Mouse (Mus musculus): Measurements from ENCODE around the gene Rpusd4.

Gene Rpusd4

GRCm38 (mm10) chr9:35289992-35290391 is 22.3 kb downstream of the Rpusd4 start:
- DNase-seq: peak; percentile 78

- DNase-seq: no peak
Measured at GRCm38 (mm10) chr9:35290417-35290816, 22.8 kb downstream of the Rpusd4 start.

- DNase-seq: no peak
Measured at GRCm38 (mm10) chr9:35290916-35291315, 23.3 kb downstream of the Rpusd4 start.

DNA sequence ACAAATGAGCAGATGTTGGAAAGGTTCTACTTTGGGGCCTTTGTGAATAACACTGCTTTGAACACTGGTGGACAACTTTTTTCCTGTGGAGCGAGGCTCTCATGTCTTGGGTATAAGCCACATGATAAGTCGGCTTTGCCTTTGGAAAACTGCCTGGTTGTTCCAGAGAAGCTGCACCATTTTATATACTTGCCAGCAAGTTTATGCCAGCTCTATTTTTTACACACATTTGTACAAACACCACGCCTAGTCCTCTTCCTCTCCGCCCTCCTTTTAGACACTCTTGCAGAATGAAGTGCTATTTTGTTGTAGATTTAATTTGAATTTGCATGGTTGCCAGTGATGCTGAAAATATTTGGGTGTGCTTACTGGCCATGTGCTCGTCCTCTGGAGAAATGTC is 25.8 kb downstream of the Rpusd4 start:
- DNase-seq: no peak

DNA sequence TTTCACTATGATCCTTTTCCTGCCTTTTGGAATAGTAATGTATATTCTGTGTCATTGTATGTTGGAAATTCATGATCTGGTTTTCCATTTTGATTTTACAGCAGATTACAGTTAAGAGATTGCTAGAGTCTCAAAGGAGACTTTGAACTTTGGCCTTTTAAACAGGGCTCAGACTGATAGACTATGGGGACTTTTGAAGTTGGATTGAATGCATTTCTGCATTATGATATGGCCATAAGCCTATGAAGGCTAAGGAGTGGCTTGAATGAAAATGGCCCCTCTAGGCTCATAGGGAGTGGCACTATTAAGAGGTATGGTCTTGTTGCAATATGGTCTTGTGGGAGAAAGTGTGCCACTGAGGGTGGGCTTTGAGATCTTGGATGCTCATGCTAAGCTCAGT is 30.1 kb downstream of the Rpusd4 start:
- no peak for DNase-seq

DNA sequence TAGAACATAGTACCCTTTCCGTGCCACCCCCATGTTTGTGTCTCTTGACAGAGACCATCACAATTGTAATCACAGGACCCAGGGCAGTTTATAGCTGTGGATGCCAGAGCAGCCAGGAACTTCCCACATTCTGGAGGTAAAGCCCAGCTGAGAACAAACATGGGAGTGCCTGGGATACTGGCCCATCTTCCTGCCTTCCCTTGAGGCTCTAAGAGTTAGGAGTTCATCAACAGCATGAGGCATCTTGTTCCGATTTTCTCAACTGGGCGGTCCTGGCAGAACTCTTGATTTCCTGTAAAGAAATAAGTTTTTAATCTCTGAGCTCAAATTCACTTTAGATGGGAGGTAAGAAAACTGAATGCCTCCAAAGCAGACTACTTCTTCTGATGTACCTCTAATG is 34.5 kb downstream of the Rpusd4 start:
- no peak for DNase-seq

DNA sequence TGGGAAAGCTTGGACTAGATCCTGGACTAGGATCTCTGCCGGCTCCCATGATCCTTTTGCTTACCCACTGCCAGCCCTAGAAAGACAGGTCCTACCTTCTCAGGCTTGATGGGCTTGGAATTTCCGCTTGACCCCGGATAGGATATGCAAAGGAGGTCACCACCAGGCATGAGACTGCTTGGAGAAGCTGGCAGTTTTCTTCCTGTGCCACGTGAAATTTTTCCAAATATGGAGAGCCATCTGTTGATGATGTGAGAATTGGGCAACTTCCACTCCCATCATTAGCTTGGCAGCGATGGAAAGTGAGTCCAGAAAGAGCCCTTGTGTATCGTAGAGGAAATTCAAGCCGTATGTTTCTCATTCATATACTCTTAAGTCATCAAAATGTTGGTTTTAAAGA is 39.8 kb downstream of the Rpusd4 start:
- DNase-seq: no peak

DNA sequence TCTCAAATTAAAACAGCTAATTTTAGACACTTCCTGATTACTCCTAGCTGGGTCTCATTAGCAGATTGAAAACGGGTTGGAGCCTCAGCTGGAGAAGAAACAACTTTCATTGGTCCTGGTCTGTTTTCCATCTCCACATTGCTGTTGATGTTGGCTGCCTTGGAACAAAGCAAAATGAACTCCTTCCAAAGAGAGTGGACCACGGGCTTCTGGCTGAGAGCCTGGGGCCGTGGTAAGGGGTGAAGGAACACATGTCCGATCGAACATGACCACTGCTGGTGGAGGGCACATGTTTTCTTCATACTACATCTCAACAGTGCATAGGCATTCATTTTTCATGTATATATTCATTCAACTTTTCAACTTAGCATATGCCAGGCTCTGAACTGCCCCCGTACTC is 42.7 kb downstream of the Rpusd4 start:
- DNase-seq: no peak

GRCm38 (mm10) chr9:35312516-35312915 is 44.9 kb downstream of the Rpusd4 start:
- DNase-seq: no peak

- peak; percentile 78 for DNase-seq
Measured at GRCm38 (mm10) chr9:35313601-35314000, 45.9 kb downstream of the Rpusd4 start.

DNA sequence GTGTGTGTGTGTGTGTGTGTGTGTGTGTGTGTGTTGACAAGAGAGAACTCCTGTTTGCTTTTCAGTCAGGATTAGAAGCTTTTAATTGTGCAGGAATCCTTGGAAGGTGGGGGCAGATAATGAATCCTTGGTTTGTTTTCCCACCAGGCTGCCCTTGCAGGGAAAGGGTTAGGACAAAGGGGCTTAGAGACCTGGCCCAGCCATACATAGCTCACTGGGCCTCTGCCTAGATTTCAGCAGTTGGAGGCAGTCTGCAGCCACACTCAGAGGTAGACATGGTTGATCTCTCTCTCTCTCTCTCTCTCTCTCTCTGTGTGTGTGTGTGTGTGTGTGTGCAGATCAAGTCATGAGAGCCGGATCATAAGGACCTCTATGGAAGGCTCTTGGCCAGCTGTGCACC is 46.6 kb downstream of the Rpusd4 start:
- DNase-seq: no peak

DNA sequence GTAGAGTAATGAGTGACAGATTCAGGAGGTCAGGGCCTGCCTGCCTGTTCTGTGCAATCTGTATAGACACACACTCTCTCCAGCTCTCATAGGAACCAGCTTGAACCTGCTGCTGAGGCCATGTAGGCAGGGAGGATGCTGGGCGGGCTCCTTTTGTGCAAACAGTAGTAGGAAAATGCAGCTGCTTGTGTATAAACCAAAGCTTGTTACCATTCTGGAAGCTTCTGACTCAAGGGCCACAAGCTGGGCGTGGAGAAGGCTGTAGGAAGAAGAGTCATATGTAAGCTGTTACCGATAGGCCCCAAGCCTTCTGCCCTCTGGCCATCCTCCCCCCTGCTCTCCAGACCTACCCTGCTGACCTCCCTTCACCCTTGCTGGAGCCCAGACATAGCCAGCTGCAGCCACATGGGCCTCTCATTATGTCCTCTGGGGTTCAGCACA is 49.1 kb downstream of the Rpusd4 start:
- peak; percentile 75 for DNase-seq

- DNase-seq: peak; percentile 67
Measured at GRCm38 (mm10) chr9:35317233-35317980, 49.7 kb downstream of the Rpusd4 start.

- peak; percentile 95 for DNase-seq
Measured at GRCm38 (mm10) chr9:35318537-35319172, 51.0 kb downstream of the Rpusd4 start.

- DNase-seq: no peak
Measured at GRCm38 (mm10) chr9:35320288-35320687, 52.6 kb downstream of the Rpusd4 start.

DNA sequence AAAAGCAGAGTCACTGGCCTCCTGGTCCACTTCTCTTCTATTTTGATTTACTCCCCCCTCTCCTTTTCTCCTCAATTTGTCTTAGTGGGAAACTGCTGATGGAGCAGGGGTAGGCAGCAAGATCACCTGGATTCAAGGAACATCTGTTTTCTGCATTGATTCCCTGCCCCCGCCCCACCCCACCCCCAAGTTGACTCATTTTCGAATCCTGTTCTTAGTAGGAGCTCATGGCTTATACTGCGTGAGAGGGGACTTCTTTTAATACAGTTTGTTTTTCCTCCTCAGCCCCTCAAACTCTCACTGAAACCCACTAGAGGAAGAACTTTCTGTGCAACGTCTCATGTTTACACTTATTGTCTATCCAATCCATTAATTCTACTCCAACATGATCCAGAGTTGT is 56.3 kb downstream of the Rpusd4 start:
- no peak for DNase-seq

DNA sequence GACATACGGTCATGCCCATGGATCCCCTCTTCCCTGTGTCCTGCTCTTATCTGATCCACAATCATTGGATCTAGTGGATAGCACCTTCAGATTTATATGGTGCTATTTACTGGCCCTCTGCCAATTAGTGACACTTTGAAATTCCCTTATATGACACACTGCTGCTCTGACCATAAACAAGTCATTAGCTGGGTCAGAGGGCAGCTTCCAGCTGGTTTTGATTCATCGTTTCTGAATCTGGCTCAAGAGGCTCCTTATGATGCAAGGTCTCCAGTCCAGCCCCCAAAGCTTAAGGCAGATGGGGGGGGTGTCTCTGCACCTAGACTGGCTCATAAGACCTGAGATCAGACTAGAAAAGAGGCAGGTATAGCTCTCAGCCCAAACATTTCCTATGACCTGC is 56.9 kb downstream of the Rpusd4 start:
- DNase-seq: peak; percentile 60

DNA sequence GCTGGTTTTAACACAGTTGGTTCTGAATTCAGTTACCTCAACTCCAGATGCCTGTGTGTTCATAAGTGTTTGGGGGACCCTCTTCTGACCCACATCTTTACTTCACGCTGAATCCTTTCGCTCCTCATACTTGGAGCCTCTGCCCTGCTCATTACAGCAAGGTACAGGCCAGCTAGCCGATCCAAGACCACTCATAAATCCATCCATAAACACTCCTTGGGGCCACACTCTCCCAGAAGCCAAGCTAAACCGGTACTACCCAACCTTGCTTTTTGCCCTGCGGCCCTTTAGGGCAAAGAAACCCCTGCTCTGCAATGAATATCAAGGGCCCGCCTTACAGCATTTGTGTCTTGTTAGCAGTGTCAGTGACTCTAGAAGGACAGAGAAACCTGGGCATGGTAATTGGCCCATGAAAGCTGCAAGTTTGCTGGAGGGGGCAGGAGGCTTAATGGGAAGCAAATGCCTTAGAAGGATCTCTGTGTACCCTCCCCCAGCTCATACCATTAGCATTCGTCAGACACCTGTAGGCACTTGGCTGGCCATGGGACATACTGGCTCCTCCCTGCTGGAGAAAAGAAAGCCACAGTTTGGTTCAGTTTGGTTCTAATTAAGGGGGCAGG is 59.1 kb downstream of the Rpusd4 start:
- no peak for DNase-seq
